Mouse (Mus musculus) testis, postnatal 10 days (tissue): Measurements from ENCODE around the gene Ap3s2.

Experiments
- DNase-seq: peaks from one replicate; pipeline ENCODE4 v3.0.0; 2021; ENCODE audit warnings: low spot score

Gene Ap3s2

DNA sequence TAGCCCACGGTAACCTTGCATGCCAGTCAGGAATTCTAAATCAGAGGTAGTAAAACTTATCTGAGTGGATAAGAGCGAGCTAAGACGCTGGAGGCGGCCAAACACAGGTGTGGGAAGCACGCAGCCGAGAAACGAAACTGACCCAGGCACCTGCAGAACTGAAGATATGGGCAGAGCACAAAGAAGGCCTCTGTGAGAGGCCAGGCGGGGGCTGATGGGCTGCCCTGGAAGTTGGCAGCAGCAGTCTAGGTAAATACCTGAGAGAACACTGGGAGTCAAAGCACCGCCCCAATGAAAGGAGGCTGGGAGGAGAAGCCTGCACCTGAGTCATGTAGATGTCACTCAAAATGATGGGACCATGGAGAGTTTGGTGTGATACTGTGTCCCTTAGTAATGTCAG is 31.8 kb downstream of the Ap3s2 start:
- no peak for DNase-seq

- no peak for DNase-seq
These were observed 36.7 kb downstream of the Ap3s2 start for GRCm38 (mm10) chr7:79883613-79884334.

DNA sequence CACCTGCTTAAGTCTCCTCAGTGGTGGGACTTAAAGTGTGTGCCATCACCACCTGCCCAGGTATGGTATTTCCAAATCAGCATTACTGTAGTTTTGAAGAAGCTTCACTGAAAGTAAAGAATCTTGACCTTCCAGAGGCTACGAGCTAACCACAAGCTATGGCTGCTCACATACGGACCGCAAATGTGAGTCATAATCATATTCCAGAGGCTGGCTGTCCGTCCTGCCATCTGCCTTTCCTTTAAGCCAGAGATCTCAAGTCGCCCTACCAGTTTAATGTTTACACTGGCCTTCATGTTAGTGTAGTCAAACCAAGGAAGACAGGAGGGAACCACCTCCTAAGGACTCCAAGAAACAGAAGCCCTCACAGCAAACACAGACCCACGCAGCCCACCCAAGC is 38.5 kb downstream of the Ap3s2 start:
- no peak for DNase-seq

DNA sequence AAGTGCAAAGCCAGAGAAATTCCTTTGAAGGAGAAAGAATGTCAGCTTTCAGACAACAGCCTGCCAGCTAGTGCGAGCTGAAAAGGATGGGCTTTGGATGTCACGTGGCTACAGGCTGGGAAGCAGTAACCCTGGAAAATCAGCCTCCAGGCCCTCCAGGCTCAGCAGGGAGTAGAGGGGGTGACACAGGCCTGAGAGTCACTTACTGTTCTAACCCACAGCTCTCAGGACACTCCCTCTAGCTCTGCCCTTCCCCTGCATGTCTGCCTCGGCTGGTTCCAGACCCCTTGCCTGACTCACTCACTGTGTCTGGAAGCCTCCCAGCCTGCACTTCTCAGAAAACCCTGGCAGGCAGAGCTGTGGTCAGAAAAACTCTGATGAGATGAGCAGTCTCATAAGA is 39.5 kb downstream of the Ap3s2 start:
- DNase-seq, result no peak

DNA sequence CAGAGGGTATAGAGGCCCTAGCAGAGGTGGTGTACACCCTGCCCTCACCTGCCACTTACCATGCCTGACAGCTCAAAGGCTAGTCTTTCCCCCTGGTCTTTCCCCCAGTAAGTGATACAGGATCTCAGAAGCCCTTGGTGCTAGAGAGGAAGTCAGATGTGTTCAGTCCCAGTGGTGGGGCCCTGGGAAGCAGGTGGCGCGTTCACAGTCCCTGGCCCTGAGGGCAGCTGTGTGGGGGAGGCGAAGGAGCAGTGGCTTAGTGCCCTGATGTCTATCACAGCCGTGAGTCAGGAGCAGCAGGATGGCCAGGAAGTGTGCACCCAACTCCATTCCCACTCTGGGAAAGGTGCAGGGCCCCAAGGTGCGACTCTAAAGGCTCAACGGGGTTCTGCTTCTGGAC is 40.4 kb downstream of the Ap3s2 start:
- no peak for DNase-seq

DNA sequence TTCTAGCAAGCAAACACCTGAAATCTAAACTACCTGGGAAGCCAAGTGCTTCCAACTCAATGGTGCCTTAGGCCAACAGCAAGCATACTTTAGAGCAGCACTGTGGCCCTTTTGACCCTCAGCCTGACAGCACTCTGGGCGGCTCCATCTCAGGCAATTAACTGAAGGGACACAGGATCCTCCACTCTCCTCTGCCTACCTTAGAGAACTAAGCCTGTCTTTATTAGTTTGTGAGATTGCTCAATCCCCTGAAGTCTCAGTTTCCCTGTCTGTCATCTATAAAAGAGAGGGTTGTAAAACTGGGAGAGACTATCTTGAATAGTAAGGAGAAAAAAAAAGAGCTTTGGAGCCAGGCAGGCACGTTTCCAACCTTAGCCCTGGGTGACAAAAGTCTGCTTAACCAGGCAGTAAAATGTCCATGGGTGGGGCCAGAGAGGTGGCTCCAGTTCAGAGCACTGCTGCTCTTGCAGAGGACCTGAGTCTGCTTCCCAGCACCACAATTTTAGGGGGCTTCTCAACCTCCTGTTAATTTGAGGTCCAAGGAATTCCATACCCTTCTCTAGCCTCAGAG is 41.9 kb downstream of the Ap3s2 start:
- no peak for DNase-seq

- no peak for DNase-seq
These were observed 47.0 kb downstream of the Ap3s2 start for GRCm38 (mm10) chr7:79873407-79873806.

- no peak for DNase-seq
These were observed 48.6 kb downstream of the Ap3s2 start for GRCm38 (mm10) chr7:79871797-79872345.

DNA sequence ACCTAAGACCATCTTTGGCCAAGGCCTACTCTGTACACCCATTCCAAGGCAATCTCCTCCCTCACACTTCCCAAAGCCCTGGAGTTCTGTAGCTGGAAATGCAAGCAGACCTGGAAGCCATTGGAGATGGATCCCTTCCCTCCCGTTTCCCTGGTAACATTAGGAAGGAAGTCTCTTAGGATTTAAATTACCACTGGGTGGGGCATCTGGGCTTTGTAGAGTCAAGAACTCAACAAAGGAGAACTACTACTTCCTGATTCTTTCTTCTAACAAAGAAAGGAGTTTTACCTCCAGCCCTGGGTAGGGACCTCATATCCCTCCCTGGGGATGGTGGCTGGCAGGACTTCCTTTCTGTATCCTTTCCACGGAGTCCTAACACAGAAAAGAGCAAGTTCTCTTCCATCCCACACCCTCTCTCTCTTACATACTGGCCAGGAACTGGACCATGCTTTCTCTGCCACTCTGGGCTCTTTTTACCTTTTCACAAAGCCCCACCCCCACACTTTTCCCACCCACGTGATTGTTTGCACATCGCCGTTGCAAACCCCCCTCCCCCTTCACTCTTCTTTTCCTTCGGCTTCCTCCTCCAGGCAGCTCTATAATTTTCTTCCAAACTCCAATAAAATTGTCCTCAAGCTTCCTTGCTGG is 51.3 kb downstream of the Ap3s2 start:
- DNase-seq, result no peak

DNA sequence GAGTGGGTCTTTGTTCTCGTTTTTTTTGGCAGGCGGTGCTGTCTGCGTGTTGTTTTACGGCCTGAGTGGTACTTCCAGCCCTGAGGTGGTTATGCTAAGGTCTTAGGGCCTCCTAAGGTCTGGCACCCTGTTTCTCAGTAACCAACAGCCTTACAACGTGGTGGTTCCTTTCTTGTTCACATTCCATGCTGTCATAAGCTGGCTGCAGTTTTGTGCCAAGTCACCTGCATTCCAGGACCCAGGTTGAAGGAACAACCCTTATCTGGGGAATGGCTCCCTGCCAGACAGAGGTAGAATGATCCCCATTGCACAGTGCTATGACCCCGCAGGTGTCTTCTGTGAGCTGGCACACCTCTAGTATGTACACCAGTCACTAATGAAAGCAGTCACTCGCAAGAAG is 52.0 kb downstream of the Ap3s2 start:
- DNase-seq, result no peak

DNA sequence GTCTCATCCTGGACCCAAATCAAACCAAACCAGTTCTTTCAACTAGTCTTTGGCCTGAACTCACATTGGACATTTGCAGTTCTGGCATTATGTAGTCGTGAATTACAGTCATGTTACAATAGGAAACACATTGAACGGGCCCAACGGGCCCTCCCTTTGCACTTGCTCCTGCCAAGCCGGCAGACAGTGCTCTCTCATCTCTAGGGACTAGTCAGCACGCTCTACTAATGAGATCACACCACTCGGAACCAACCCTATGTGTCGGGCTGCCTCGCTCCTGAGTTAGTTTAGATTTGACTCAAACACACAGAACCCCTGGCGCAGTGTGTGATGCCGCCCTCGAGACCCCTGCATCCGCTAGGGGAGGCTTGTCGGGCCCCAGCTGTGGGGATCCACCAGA is 52.6 kb downstream of the Ap3s2 start:
- DNase-seq, result no peak

GRCm38 (mm10) chr7:79866294-79867000 is 54.0 kb downstream of the Ap3s2 start:
- no peak for DNase-seq

DNA sequence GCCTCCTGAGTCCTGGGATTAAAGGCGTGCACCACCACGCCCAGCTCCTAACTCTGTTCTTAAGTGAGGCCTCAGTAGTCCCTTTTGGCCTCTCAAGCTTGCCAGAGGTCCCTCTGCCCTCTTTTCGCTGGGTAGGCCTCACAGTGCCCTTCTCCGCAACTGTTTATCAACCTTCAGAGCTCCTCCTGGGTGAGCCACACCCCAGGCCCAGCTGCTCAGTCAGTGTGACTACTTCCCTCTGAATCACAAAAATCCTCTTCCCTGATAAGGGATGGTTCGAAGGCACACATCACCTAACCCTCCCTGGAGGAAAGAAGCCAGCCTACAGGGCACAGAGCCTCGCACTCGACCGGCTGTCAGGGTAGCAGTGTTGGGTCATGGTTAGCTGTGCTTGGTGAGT is 58.7 kb downstream of the Ap3s2 start:
- DNase-seq, result no peak

- DNase-seq, result no peak
These were observed 59.6 kb downstream of the Ap3s2 start, which contains the start of gene Anpep for GRCm38 (mm10) chr7:79860811-79861210. TSS of gene Anpep (minus strand) at chr7:79861059.

DNA sequence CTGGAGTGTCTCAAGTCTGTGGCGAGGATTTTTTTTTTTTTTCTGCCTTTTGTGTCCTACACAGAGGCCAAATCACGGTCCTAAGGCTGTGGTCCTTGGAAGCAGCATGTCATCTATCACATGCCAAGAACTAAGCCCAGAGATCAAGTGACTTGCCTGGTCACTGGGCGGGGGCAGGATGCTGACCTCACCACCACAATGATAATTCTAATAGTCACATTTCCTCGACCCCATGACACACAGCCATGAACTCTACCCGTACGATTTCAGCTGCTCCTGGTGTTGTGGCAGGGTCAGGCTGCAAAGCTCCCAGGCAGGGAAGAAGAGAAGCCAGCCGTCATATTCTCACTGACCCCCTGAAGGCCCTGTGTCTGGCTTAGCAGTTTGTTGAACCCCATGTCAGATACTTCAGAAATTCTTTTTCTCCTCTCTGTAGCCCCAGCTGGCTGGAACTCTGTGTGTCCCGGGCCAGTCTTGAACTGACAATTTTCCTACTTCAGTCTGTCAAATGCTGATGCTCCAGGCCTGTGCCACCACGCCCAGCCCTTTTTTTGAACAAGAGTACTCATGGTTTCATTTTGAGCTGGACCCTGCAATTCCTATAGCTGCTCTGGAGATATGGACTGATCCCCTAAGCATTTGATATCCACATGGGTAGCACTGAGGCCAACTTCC is 61.4 kb downstream of the Ap3s2 start:
- no peak for DNase-seq

DNA sequence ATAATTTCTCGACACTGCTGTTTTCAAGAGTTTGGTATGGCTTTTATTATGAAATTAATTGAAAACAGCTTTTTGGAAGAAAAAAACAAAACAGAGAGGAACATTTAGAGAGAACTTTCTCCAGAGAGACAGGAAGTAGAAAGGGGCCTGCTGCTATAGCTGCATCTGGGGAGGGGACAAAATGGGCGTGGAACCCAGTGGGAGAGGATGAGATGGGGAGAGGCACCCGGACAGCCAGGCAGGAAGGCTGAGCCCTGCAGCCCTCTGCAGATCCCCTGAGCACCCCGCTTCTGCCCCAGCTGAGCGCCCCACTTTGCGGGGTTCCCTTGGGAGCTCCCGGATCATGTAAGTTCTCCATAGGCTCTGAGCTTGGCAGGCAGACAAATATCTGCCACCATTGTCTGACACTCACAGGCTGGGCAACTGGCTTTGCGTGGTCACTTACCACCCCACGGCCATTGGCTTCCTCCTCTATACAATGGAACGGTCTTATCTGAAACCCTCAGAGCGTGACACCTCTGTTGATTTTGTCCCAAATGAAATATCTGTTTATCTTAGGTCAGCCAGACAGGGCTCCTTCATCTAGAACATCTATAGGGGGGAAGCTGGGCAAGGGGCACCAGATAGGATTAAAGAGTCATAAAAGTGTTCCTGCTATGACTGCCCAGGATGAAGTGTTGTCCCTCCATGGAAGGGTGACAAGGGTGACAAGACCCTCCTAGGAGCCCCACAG is 62.1 kb downstream of the Ap3s2 start:
- no peak for DNase-seq

GRCm38 (mm10) chr7:79856305-79856704 is 64.1 kb downstream of the Ap3s2 start:
- DNase-seq, result no peak

DNA sequence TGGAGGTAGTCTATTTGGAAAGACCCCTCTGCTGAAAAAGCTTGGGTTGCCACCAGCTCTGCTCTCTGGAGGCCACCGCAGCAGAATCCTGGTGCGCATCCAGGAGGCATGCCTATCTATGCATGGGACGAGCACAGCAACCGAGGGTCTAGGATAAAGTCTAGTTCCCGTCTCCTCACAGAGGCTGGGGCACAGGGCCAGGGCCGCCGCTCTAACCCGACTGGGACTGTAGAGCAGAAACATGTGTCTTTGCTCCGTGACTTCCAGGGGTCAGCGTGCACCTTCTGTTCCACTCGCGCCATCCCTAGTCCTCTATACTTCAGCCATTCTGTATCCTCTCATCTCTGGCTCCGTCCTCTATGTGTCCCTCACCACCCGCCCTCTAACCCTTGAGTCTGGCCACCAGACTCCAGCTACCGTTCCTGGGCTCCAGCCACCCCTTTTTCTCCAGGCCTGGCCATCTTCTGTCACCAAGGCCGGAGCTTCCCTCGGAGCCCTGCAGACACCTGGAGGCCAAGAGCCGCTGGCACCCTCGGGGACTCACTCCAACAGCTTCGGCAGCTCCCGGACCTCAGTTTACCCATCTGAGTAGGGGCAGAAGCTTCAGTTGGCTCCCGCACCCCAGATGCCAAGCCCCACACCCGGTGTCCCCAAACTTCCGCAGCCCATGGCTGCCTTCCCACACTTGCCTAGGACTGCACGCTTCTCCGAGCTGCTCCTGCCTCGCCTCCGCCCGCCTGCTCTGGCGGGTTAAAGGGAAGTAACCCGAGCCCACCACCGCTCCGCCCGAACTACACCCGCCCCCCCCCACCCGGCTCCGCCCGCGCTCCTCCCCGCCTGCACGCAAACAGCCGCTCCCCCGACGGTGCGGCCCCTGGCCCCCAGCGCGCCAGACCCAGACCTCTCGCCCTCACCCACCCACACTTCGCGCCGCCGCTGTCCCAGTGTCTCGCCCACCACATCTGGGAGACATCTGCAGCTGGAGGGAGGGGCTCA is 72.7 kb downstream of the Ap3s2 start:
- DNase-seq, result peak; percentile 56

DNA sequence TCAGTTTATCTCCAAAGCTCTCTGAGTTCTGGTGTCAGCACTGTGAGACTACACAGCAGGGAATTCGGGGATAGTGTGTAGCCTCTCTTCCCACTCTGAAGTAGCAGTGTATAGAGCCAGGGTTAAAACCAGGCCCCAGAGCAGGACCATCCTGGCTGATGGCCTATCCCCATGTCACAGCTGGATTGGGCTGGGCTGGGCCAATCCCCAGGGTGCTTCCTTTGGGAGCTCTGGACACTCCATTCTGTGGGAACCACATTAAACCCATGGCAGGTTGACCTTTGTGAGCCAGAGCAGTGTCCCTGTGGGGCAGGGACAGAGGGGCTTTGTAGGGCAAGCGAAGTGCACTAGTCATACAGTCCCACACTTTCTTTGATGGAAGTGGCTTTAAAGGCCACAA is 74.1 kb downstream of the Ap3s2 start:
- DNase-seq, result no peak
